Mouse (Mus musculus) T-helper 17 cell (primary cell): ENCODE measurements around the gene Sipa1l1.

Source experiments
- in situ Hi-C, 2 experiments: fragments of 300-600 bp; cut with MboI, MseI; formaldehyde crosslinking; loops; 1 replicate in 1 of 2; 2 replicates in 1 of 2; pipeline ENCODE4 v1.15.1; 2025; ENCODE audit warnings: high pct_unique_total_duplicates in 2 of 2

Sipa1l1 gene

DNA sequence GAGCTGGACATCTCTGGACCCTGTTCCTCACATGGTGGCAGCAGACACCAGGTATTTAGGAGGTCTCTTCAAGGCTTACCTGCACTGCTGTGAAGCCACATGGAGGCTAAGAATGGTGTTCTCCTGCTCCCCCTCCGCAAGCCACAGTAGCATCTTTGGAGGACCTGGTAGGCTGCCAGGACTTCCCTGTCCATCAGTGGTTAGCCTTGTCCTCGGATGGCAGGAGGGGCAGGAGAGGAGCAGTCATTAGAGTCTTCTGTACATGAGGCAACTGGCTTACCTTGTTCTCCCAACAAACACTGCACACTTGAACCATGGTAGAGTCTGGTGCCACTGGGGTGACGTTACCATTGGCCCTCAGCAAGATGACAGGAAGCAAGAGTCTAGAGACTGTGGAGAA is 198.9 kb downstream of the Sipa1l1 start:
- in situ Hi-C loops, result no loop called here

DNA sequence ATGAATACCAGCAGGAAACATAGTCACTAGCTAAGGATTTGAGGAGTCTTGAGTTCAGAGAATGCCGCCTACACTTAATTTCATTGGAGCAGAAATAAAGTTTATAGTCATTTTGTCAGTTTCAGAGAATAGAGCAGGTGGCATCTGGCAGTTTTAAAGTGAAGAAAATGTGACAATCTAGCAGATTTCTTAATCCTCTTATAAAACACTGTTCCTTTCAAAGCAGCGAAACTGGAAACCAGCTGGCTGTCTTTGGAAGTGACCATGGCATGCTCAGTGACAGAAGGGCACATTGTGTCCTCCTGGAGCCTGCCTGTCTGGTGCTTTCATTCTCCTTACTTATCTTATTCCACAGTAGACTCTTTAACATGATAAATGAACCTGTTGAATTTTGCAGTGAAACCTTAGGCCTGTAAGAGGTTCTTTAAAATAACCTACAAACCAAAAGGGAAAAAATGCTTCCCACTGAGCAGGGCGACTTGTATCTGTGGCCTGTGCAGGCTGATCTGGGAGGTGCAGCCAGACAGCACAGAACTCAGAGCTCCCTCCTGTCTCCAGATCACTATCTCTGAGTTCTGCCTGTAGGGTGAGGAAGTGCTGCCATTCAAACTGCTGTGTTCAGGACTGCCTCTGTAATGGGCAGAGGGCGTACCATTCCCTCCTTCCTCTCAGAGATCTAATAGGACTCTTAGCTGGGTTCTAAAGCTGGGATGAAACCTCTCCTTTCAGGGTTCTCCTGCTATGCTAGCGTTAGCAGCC is 200.5 kb downstream of the Sipa1l1 start:
- in situ Hi-C loops, result no loop called here

DNA sequence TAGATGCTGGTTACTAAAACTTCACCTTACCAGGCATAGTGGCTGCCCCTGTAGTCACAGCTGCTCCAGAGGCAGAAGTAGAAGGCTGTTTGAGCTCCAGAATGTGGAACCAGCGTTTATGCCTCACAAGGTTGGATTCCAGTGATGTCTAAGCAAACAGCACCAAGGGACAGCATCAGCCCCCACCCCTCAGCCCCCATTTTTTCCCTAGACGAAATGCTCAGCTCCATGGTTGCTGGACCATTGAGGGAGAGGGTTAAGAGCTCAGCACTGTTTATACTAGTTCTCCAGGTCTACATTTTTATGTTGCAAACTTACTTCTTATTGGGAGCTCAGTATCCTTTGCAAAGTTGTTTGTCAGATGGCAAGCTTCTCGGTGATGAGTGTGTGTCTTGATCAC is 202.1 kb downstream of the Sipa1l1 start:
- in situ Hi-C loops, result no loop called here

DNA sequence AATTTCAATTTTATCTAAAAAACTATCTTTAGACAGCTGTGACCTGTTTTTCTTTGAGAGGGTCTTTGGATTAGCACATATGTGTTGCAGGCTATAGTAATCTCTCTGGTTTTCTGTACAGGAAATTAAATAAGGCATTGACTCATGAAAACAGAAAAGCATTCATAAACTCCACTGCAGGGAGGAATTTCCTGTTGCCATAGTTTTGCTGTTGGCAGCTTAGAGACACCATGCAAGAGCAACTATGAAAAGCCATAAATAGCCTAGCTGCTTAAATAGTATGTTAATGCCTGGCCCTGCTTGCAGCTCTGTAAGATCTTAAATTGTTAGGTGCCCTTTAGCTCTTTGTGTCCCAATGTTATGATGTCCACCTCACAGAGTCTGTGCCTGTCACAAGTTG is 204.9 kb downstream of the Sipa1l1 start:
- in situ Hi-C loops, result no loop called here

DNA sequence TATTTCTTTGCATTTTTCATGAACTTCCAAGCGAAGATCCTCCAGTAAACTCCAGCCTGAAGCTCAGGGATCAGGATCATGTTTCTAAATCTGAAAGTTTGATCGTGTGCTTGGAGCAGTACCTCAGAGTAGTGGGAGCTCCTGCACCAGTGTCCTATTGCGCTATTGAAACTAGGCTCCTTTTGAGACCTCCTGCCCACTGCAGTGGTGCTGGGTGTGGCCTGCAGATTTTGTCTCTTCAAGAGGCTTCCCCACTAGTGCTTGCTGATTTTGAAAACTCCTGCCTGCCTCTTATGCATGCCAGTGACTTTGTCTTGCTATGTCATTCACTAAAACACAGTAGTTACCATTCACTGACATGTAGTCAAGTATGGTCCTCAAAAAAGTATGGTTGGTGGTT is 213.8 kb downstream of the Sipa1l1 start:
- in situ Hi-C loops, result loop anchor here in 1 of 2 experiments (5.0 kb wide), 1 partner anchor 339 kb away; no protein-coding TSS in a partner anchor

DNA sequence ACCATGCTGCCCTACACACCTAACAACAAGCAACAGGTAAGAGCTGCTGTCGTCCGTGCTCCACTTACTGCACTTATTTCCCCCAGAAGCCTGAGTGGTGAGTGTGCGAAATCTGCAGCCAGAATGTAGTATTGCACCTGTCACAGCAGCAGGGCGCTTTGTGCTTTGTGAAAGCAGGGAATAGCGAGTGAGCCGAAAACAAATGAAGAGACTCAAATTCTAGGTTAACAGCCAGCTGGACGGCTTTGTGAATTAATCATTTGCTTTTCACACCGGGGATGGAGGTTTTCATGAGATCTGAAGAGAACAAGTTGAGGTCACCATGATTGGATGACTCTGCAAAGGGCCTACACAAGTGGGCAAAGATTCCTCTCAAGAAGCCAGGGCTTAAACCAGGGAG is 215.6 kb downstream of the Sipa1l1 start:
- in situ Hi-C loops, result loop anchor here in 1 of 2 experiments (5.0 kb wide), 1 partner anchor 338 kb away; no protein-coding TSS in a partner anchor

DNA sequence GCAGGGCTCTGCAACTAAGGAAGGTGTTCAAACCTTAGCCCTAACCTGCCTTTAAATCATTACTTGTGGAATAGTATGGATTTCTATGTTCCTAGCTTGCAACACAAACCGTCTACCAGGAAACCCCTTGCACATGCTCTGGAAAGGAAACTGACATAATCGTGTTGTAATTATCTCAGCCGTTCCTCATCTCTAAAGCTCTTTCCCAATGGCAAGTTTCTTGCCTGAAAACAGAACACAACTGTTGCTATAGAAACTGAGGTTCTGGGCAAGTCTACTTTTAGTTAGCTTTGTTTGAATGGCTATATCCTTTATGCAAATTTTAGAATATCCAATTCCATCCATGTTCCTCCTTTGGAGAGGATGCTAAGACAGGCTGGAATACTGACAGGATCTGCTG is 217.9 kb downstream of the Sipa1l1 start:
- in situ Hi-C loops, result no loop called here

DNA sequence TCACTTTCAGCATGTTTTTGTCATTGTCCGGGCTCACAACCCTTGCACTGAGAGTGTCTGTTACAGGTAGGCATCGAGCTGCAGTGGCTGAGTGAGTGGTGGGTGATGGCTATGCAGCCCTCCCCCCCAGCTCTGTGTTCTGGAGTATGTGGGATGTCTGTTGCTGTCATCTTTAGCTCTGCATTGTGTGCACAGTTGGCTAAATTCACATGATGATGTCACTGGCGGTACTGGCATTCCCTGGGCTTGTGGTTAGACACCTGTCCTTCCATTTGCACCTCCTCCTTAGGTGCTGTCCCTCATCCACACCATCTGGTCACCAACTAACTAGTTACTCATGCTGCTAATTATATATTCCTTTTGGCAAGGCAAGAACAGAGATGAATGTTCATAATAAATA is 218.5 kb downstream of the Sipa1l1 start:
- in situ Hi-C loops, result no loop called here

DNA sequence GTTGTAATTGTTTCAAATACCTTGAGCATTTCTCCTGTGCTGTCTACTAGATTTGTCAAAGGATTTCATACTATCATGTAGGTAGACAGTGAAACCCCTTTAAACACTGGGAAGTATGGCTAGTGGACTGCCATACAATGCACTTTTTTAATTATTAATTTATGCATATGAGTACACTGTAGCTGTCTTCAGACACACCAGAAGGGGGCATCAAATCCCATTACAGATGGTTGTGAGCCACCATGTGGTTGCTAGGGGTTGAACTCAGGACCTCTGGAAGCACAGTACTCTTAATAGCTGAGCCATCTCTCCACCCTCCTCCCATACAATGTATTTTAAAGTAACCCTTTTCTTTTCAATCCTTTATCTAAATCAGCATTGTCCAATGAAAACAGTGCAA is 219.0 kb downstream of the Sipa1l1 start:
- in situ Hi-C loops, result no loop called here

DNA sequence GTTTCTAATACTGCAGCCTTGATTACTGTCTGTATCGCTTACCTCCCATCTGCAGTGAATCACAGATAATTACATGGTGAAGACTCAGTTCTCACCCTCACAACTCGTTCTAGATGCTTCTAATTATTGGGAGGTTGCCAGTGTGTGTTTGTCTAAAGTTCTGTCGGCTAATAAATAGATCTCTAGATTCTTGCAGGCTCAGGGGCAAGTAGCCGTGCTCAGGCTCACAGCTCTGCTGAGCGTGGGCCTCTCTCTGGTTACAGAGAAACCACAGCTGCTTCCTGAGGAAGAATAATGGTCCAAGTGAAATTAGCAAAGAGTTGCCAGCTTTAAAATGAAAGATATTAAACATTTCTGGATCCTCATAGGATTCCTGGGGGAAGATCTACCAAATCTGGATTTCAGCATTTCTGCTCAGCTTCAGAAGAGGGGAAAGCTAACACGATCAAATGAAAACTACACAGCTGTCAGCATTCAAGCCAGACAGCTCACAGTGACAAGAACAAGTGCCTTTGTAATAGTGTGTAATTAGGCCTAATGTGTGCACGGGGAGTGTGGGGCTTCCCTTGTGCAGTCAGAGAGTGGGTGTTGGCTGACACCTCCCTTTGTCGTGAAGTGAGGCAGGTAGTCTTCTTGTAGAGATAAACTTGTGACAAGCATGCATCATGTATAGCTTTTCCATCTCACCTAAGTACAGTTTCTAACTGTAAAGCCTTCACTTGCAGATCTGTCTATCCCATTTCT is 225.2 kb downstream of the Sipa1l1 start:
- in situ Hi-C loops, result loop anchor here in 1 of 2 experiments (5.0 kb wide), 1 partner anchor 92 kb away; no protein-coding TSS in a partner anchor

DNA sequence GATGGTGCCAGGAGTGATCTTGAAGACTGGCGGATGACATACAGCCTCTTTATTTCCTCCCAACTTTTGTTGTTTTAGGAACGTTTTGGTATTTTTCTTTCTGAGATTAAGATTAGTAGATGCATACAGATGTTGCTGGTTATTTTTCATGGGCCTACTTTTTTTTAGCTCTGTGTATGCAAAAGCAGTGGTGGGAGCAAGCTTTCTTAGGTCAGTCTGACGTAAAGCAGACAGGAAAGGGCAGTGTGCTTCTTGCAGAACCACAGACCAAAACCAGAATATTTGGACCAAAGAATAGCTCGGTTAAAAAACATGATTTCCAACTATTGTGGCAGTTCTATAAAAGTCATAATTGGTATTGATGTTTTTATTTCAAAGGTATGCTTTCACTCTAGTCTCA is 226.1 kb downstream of the Sipa1l1 start:
- in situ Hi-C loops, result no loop called here

DNA sequence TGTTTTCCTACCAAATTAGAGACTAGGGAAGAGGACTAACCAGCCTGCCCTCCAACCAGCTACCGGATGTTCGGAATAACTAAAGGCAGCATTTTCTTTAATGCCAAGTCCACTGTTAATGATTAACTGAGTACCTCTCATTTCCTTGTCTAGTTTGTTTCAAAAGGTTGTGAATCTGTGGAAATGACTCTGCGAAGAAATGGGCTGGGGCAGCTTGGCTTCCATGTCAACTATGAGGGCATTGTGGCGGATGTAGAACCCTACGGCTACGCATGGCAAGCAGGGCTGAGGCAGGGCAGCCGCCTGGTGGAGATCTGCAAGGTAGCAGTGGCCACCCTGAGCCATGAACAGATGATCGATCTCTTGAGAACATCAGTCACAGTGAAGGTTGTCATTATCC is 228.1 kb downstream of the Sipa1l1 start:
- in situ Hi-C loops, result no loop called here

DNA sequence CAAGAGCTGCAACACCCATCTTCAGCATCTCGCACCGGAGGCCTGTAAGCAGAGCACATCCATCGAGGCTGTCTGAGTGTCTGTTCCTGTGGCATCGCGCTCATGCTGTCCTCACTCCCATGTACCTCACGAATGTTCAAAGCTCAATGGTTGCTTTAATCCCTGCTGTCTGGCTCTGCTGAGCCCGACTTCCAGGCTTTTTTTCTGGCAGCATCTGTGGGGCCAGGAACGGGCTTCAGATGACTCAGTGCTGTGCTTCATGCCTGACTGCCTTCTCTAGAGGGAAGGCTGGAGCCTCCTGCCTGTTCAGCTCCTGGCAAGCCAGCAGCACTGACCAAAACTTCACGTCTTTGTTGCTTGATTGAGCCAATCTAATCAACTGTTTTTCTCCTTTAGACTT is 228.6 kb downstream of the Sipa1l1 start:
- in situ Hi-C loops, result no loop called here

DNA sequence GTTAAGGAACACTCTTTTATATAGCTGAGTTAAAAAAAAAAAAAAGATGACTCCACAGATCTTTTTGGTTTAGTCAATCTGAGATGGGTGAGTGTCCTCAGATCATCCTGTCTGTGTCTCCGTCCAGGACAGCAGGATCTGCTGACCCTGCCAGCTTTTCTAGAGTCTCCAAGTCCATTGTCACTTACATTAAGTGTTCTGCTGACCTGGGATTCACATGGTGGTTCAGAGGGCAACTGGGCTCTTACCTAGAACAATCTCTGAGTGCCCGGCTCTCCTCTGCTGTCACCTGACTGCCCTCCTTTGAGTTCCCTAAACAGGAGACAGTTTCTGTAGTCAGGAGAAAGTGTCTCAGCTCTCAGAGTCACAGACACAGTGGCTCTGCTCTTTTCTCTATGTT is 229.8 kb downstream of the Sipa1l1 start:
- in situ Hi-C loops, result no loop called here

DNA sequence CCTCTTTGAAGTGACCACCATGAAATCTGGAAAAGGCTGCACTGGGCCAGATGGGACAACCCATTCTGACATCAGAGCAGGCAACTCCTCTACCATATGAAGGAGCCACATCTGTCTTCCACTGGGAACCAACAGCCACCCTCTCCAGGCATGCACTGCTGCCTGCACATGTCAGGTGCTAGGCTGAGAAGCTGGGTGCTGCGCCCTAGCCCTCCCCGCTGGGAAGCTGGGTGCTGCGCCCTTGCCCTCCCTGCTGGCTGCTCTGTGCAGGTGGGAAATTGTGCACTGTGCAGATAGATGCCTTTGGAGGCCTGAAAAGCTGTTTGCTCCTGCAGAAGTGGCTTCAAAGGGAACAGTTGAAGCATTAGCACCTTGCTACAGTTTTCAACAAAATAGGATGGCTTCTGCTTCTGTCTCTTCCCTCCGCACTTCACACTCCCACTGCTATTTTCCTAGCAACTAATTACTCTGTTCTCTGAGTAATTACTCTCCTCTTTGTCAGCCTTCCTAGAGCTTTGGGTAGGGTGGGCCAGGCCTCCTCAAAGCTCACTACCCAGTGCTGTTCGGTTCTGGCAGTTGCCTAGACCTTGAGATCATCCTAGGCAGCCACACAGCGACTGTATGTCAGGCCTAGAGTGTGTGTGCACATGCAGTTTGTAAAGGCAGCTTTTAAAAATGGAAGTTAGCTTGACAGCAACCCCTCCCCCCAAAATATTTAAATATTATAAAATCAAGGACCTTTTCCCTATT is 231.0 kb downstream of the Sipa1l1 start:
- in situ Hi-C loops, result no loop called here

DNA sequence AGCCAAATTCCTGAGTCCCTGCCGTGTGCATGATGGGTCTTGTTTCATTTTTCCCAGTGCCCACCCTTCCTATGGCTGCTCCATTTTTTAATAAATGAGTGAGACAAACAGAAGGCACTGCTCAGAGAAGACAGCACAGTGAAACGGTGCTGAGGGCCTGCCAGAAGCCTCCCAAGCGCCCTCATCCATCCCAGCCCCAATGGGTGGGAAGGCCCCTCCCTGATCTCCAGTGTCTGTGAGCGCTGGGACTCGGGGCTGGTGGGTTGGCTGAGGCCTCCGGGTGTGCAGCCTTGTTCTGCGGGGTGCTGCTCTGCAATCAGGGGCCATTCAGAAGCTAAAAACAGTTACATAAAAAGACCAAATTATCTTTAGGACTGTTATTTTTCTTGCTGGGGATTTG is 231.7 kb downstream of the Sipa1l1 start:
- in situ Hi-C loops, result no loop called here

DNA sequence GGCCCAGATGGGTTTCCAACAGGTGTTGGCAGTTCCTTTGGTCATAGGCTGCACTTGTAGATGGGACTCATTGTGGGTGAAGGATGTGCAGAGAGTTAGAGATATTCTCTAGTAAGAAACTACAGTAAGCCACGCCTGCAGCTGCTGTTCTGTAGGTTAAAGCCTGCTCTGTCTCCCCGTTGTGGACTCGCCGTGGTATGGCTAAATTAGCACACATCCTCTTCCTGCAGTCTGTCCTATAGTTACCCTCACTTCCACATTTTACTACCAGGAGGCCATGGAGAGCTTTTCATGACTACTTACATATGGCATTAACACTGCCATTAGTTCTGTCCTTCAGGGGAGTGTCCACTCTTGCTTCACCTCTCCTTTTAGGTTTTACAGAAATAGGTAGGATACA is 232.3 kb downstream of the Sipa1l1 start:
- in situ Hi-C loops, result no loop called here

DNA sequence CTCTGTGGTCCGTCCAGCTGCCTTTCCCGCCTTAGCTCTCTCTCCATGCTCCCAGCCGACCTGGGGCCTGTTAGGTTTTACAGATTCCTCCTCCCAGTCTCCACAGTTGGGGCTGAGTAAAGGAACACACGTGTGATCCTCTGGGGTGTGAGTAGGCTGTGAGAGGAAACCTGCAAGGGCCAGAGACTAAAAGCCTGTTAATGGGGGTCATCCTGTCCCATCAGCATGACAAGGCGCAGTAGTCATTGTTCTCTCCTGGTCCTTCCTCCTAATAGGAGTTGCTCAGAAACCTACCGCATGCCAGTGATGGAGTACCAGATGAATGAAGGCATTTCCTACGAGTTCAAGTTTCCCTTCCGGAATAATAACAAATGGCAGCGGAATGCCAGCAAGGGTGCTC is 233.5 kb downstream of the Sipa1l1 start:
- in situ Hi-C loops, result no loop called here

DNA sequence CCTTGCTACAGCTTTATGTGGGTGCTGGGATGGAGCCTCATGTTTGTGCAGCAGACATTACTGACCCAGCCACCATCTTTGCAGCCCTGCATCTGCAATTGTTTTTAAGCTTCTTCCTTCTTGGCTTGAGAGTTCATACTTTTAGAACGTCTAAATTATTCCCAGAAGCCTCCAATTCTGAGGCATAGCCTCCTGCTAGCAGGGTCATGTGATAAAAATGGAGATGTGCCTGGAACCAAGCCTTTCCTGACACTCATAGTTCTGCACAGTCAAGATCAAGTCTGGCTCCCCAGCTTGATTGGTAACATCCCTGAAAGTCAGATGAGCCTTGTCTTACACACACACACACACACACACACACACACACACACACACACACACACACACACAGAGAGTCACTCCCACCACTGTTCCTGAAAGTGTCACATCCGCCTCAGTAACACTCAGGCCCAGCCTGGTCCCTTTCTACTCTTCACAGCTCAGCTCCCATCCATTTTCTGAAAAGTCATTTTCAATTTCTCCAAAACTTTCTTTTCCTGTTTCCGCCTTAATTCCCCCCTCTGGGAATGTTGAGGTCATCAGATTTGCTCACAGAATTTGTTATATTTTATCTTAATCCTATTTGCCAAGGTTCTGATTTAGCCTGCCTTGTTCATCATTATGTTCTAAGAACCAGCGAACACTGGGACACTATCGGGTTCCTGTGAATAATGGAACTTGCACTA is 238.6 kb downstream of the Sipa1l1 start:
- in situ Hi-C loops, result no loop called here

DNA sequence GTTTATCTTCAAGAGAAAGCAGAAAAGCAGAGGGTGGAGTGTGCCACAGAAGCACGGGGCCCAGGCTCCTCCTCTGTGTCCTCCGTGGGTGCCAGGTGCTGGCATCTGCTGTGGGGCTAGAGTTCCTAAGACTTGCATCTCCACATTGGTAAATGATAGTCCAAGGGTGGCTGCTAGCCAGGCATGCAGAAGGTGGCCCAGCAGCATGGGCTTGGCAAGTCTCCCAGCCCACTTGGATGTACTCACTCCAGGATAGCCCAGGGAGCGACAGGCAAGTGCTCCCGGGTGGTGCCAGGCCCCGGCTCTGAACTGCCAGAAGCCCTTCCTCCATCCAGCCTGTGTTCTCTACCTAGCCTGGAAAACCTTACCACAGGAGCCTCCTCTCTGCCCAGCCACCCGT is 239.4 kb downstream of the Sipa1l1 start:
- in situ Hi-C loops, result no loop called here

DNA sequence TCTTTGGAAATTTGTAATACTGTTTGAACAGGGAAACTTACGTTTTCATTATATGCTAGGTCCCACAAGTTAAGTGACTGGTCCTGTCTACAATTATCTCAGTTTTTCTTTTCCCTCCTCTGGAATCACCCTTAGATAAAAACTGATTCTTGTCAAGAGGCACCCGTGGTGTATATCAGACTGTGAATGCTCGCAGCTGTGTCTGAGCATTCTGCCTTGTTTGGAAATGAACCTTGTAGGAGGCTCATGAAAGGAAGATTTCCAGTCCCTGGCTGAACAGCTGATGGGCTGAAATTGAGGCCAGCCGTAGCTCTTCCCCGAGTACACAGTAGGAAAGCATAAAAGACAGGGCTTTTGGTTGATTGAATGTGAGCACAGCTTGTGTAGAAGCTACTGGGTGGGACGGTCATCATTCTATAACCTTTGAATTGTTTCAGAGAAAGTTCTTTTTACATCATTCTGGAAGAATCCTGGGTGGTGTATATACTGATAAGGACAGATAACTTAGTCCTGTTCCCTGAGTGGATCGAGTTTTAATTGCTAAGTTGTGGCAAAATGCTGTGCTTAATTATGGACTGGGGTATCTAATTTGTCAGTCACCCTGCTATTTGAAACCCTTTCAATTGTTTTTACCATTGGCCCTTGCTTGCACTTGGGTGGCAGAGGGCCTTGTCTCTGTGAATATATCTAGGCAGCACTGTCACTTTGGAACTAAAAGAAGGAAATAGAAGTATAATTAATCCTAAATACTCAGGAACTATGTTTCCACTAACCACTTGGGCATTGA is 240.8 kb downstream of the Sipa1l1 start:
- in situ Hi-C loops, result no loop called here
